Comparison of ENCODE assay signal across 12 mouse cellular contexts in the genomic region with DNA sequence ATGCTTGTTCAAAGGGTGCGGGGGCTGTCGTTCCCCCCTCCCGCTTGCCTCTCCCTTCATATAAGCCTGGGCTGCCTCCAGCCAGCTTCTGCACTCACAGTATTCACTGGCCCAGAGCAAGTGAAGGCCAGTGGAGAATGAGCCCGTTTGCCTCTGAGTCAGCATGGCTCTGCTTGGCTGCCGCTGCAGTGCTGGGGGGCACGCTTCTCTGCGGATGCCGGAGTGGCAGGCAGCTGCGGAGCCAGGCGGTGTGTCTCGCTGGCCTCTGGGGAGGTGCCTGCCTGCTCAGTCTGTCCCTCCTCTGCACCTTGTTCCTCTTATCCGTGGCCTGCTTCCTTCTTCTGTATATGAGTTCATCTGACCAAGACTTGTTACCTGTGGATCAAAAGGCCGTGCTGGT. TPM values are rescaled to one million over a fixed set of nuclear protein-coding genes. Genes with fewer than 3 reads are reported as not detected.
DNase-seq lines count a peak whose midpoint lies in the region; ATAC-seq and TF ChIP-seq lines count a peak whose summit lies in the region.
"Had no signal": no experiment of that assay in that cellular context is flagged by ENCODE, and none has a peak within 500 bp of the region (broad histone marks: within the 10 kb centered on the region; RNA-seq: fewer than 3 reads in every experiment).

Gene Hsd17b2, plus strand, starts transcription at position 46 of the 400 bp plus-strand sequence.

- peak; percentile 40; the same call in 1 of the 2 replicates for ATAC-seq in midbrain, embryonic 13.5 days
- ATAC-seq in intestine, embryonic 16.5 days: peak; percentile 63
- ATAC-seq in liver, embryonic 14.5 days (ENCODE audit: insufficient read depth): peak; percentile 10; the same call in 1 of the 2 replicates

- no peaks in the 10 kb centered on the region for H3K36me3 ChIP-seq in midbrain, embryonic 13.5 days
- H3K36me3 ChIP-seq in midbrain, embryonic 10.5 days: no peaks in the 10 kb centered on the region
- H3K36me3 ChIP-seq in intestine, embryonic 16.5 days (ENCODE audit: control insufficient read depth, insufficient read depth, low read length): no peaks in the 10 kb centered on the region
- no peaks in the 10 kb centered on the region for H3K36me3 ChIP-seq in liver, embryonic 14.5 days (replicated peaks; ENCODE audit: control insufficient read depth, insufficient read depth, low read depth)

- H3K9me3 ChIP-seq in midbrain, embryonic 13.5 days: no peaks in the 10 kb centered on the region
- H3K9me3 ChIP-seq in midbrain, embryonic 10.5 days (replicated peaks): no peaks in the 10 kb centered on the region
- no peaks in the 10 kb centered on the region for H3K9me3 ChIP-seq in intestine, embryonic 16.5 days (ENCODE audit: control insufficient read depth, low read length)
- no peaks in the 10 kb centered on the region for H3K9me3 ChIP-seq in liver, embryonic 14.5 days (ENCODE audit: control insufficient read depth, low read length)

- no peak within 1 kb of the TSS for H3K4me3 ChIP-seq in midbrain, embryonic 13.5 days (replicated peaks)
- H3K4me3 ChIP-seq in midbrain, embryonic 10.5 days: no peak within 1 kb of the TSS
- peak within 1 kb of the TSS; percentile 45 for H3K4me3 ChIP-seq in intestine, embryonic 16.5 days (ENCODE audit: low read length)
- peak within 1 kb of the TSS; percentile 41 to 43 for H3K4me3 ChIP-seq in liver, embryonic 14.5 days (ENCODE audit: insufficient read depth in 1 of 2, low read depth in 2 of 2, low read length in 2 of 2)
- no peak within 1 kb of the TSS for H3K4me3 ChIP-seq in layer of hippocampus, adult 2 months

- DNase-seq in midbrain, embryonic 10.5 days (ENCODE audit: low spot score): no peak
- no peak for DNase-seq in liver, embryonic 14.5 days (ENCODE audit: low read depth in 3 of 3, low spot score in 3 of 3)
- DNase-seq in urinary bladder, adult 2 months (ENCODE audit: low spot score): peak; percentile 43
- DNase-seq in layer of hippocampus, postnatal 10 days (ENCODE audit: low spot score in 2 of 2): no peak
- no peak for DNase-seq in heart, adult 8-10 months (ENCODE audit: low spot score)
- no peak for DNase-seq in layer of hippocampus, adult 2 months (ENCODE audit: low spot score in 2 of 2)
- DNase-seq: cerebellum, adult 11-12 months; gastrocnemius, postnatal 25 days had no signal

- no peak within 1 kb of the TSS for H3K4me2 ChIP-seq in midbrain, embryonic 13.5 days (replicated peaks)
- H3K4me2 ChIP-seq in intestine, embryonic 16.5 days (ENCODE audit: low read depth, low read length): peak within 1 kb of the TSS; percentile 46
- H3K4me2 ChIP-seq in liver, embryonic 14.5 days (ENCODE audit: low read depth): peak within 1 kb of the TSS; percentile 43

- TF ChIP-seq EP300 in liver, embryonic 14.5 days (IDR thresholded peaks at IDR 0.05; ENCODE audit: low read depth): no peak

- TF ChIP-seq CTCF in liver, embryonic 14.5 days (IDR thresholded peaks at IDR 0.05; ENCODE audit: low read depth): no peak
- TF ChIP-seq CTCF in layer of hippocampus, adult 2 months (conservative IDR thresholded peaks at IDR 0.05): no peak

- no peaks in the 10 kb centered on the region for H3K27me3 ChIP-seq in midbrain, embryonic 13.5 days
- no peaks in the 10 kb centered on the region for H3K27me3 ChIP-seq in midbrain, embryonic 10.5 days (ENCODE audit: low read depth, poor library complexity, severe bottlenecking)
- H3K27me3 ChIP-seq in intestine, embryonic 16.5 days (replicated peaks; ENCODE audit: control insufficient read depth, insufficient read depth, low read length): no peaks in the 10 kb centered on the region
- H3K27me3 ChIP-seq in liver, embryonic 14.5 days (ENCODE audit: control insufficient read depth, insufficient read depth, low read length): no peaks in the 10 kb centered on the region

- peaks cover 12% of the 10 kb centered on the region for H3K4me1 ChIP-seq in midbrain, embryonic 13.5 days (replicated peaks)
- peaks cover 11% of the 10 kb centered on the region for H3K4me1 ChIP-seq in midbrain, embryonic 10.5 days
- no peaks in the 10 kb centered on the region for H3K4me1 ChIP-seq in intestine, embryonic 16.5 days (ENCODE audit: control insufficient read depth, insufficient read depth, low read length)
- H3K4me1 ChIP-seq in liver, embryonic 14.5 days (replicated peaks; ENCODE audit: control insufficient read depth in 2 of 2, insufficient read depth in 2 of 2, low read length in 1 of 2): peaks cover 0 to 2% of the 10 kb centered on the region in 2 experiments; a peak in 1 of 4 replicates

- H3K9ac ChIP-seq in midbrain, embryonic 13.5 days (replicated peaks): 0 out of 2 replicates have a peak within 1 kb of the TSS, but pooled peaks have one; percentile 19
- peak within 1 kb of the TSS; percentile 66 for H3K9ac ChIP-seq in intestine, embryonic 16.5 days (ENCODE audit: low read depth, low read length)
- H3K9ac ChIP-seq in liver, embryonic 14.5 days (replicated peaks): no peak within 1 kb of the TSS; the same call in 1 of the 2 replicates

- WGBS in midbrain, embryonic 13.5 days: 43% methylated on average over 13 of the region's 13 CpGs
- 56% methylated on average over 13 of the region's 13 CpGs for WGBS in midbrain, embryonic 10.5 days
- WGBS in intestine, embryonic 16.5 days: 48% methylated on average over 13 of the region's 13 CpGs
- WGBS in liver, embryonic 14.5 days (ENCODE audit: insufficient replicate concordance): 35% methylated on average over 13 of the region's 13 CpGs

- no peak within 1 kb of the TSS for H3K27ac ChIP-seq in midbrain, embryonic 13.5 days
- no peak within 1 kb of the TSS for H3K27ac ChIP-seq in midbrain, embryonic 10.5 days (replicated peaks)
- peak within 1 kb of the TSS; percentile 92 for H3K27ac ChIP-seq in intestine, embryonic 16.5 days (ENCODE audit: low read length)
- H3K27ac ChIP-seq in liver, embryonic 14.5 days: no peak within 1 kb of the TSS
- no peak within 1 kb of the TSS for H3K27ac ChIP-seq in layer of hippocampus, adult 2 months

RNA-seq across cellular contexts. Expression of gene Hsd17b2, which starts in this region (rescaled TPM):
- 0.16 TPM in 1 of 2 replicates, not detected in the other for polyA plus RNA-seq in midbrain, embryonic 13.5 days (2015; fragmentation: Nextera tagmentation; extraction: Ambion mirVana)
- 0.17 TPM in 1 of 2 replicates, not detected in the other for polyA plus RNA-seq in midbrain, embryonic 10.5 days (2016; fragmentation: Nextera tagmentation; extraction: Ambion mirVana)
- 50.8 and 52.4 TPM in 2 replicates for polyA plus RNA-seq in intestine, embryonic 16.5 days (2015; fragmentation: Nextera tagmentation; extraction: Ambion mirVana)
- polyA plus RNA-seq in liver, embryonic 14.5 days (2012; rRNA removed): 27.9 and 32.7 TPM in 2 replicates
- polyA plus RNA-seq in liver, embryonic 14.5 days (2014; fragmentation: Nextera tagmentation; extraction: Ambion mirVana): 58.0 and 65.1 TPM in 2 replicates
- polyA plus RNA-seq in urinary bladder, adult 2 months (2012; rRNA removed): 27.4 and 41.2 TPM in 2 replicates
- total RNA-seq in layer of hippocampus, postnatal 10 days (2021): not detected
- total RNA-seq in heart, adult 8-10 months (2022): not detected
- under 1 TPM in 1 of 2 experiments, not detected in 1; 0.27 TPM for total RNA-seq in layer of hippocampus, adult 2 months (2021)
- total RNA-seq: gastrocnemius, postnatal 25 days; left cerebral cortex, adult 8-10 months; MEL had no signal

Comparison
In these comparisons a context has a peak if more than half of its experiments do, and no peak if none do; other contexts are left out.
1. RNA of gene Hsd17b2 (polyA plus RNA-seq): 27.9 to 65.1 TPM in liver, embryonic 14.5 days, 50.8 to 52.4 TPM in intestine, embryonic 16.5 days and 27.4 to 41.2 TPM in urinary bladder, adult 2 months; 0.17 TPM in midbrain, embryonic 10.5 days and 0.16 TPM in midbrain, embryonic 13.5 days; every median in the first group is over 10 times any median in the second.
2. Peak in ATAC-seq and H3K9ac ChIP-seq in midbrain, embryonic 13.5 days; RNA of the gene not detected or under 1 TPM.
3. ATAC-seq: peak in every context shown above with its lines; median percentile 63 in intestine, embryonic 16.5 days; 40 in midbrain, embryonic 13.5 days; 10 in liver, embryonic 14.5 days.
4. H3K4me3 ChIP-seq: peak in intestine, embryonic 16.5 days (single experiment) and liver, embryonic 14.5 days (2 of 2); none in midbrain, embryonic 13.5 days (single experiment), midbrain, embryonic 10.5 days (single experiment) and layer of hippocampus, adult 2 months (single experiment).